Mouse (Mus musculus) limb, embryonic 14.5 days (tissue): ENCODE measurements around the gene Tm9sf3. TPM values are rescaled to one million over a fixed set of nuclear protein-coding genes. Genes with fewer than 3 reads are reported as not detected.

Experiments used
- ATAC-seq: fragments of 200-750 bp; cut with Nextera tagmentation; 2 replicates; pipeline ENCODE4 v1.8.0; 2017; ENCODE audit warnings: low read depth, moderate number of reproducible peaks, moderate TSS enrichment; ENCODE audit not compliant: low FRiP score
- DNase-seq: peaks from one replicate; pipeline ENCODE4 v3.0.0-alpha.2; 2015; ENCODE audit warnings: low spot score
- H3K27ac ChIP-seq: fragments of 300-500 bp; sonication (generic); replicated peaks from 2 replicates; pipeline ENCODE4 v1.5.1; 2014; ENCODE audit warnings: low read depth, mild to moderate bottlenecking, low read length, moderate library complexity, mixed read lengths
- H3K27me3 ChIP-seq: fragments of 300-500 bp; sonication (generic); 2 replicates; pipeline ENCODE4 v1.6.1; 2014; ENCODE audit warnings: low read length, mixed read lengths; ENCODE audit not compliant: control insufficient read depth, insufficient read depth
- H3K36me3 ChIP-seq: fragments of 300-500 bp; sonication (generic); 2 replicates; pipeline ENCODE4 v1.6.1; 2014; ENCODE audit warnings: mild to moderate bottlenecking, low read length, moderate library complexity, mixed read lengths; ENCODE audit not compliant: control insufficient read depth, insufficient read depth
- H3K4me1 ChIP-seq: fragments of 300-500 bp; sonication (generic); 2 replicates; pipeline ENCODE4 v1.6.1; 2014; ENCODE audit warnings: antibody characterized with exemption, low read length, mixed read lengths; ENCODE audit not compliant: control insufficient read depth, insufficient read depth
- H3K4me2 ChIP-seq: fragments of 300-500 bp; sonication (generic); replicated peaks from 2 replicates; pipeline ENCODE4 v1.6.1; 2014; ENCODE audit warnings: low read depth, mild to moderate bottlenecking, low read length, moderate library complexity; ENCODE audit not compliant: severe bottlenecking
- H3K4me3 ChIP-seq: fragments of 300-500 bp; sonication (generic); replicated peaks from 2 replicates; pipeline ENCODE4 v1.5.1; 2014; ENCODE audit warnings: low read length
- H3K9ac ChIP-seq: fragments of 300-500 bp; sonication (generic); 2 replicates; pipeline ENCODE4 v1.6.1; 2014; ENCODE audit warnings: mild to moderate bottlenecking, low read depth, low read length, moderate library complexity; ENCODE audit not compliant: severe bottlenecking
- H3K9me3 ChIP-seq: fragments of 300-500 bp; sonication (generic); 2 replicates; pipeline ENCODE4 v1.6.1; 2016; ENCODE audit warnings: low read length; ENCODE audit not compliant: control insufficient read depth
- POLR2A ChIP-seq: fragments of 200-500 bp; IDR thresholded peaks from 2 replicates; pipeline ENCODE4 v1.8.0; 2012; ENCODE audit warnings: inconsistent platforms, mild to moderate bottlenecking, moderate library complexity, borderline replicate concordance; ENCODE audit not compliant: insufficient read depth, insufficient read length; ENCODE audit errors: extremely low read depth
- WGBS: fragments of 180-500 bp; shearing (Covaris S2); extraction: QIAGEN DNeasy Blood & Tissue Kit; methylation state at CpG from one replicate; pipeline ENCODE4 v1.1.7; 2014; 5-methylcytosine and 5-hydroxymethylcytosine counted together
- polyA plus RNA-seq, 2 experiments: library from polyadenylated mRNA; depleted of rRNA in 1 of 2; stranded (reverse) in 1 of 2; unstranded in 1 of 2; fragments of >200 nt; fragmentation: Nextera tagmentation in 1 of 2; extraction: Ambion mirVana in 1 of 2; gene quantifications; 2 replicates each; pipeline versions ENCODE4 v1.2.1 to v1.2.3; 2012 to 2014

Gene Tm9sf3
- polyA plus RNA-seq, 2 experiments: 132 to 166 TPM

- Histone ChIP-seq H3K9me3 (no peaks in the 10 kb centered on the region), H3K36me3 (peaks cover 40% of the 10 kb centered on the region), H3K27me3 (no peaks in the 10 kb centered on the region), H3K9ac (no peak overlapping the region), H3K4me3 (no peak overlapping the region), H3K27ac (no peak overlapping the region), H3K4me1 (no peaks in the 10 kb centered on the region), H3K4me2 (no peak overlapping the region)
- no peak for TF ChIP-seq POLR2A
- 50% methylated on average over 4 of the region's 4 CpGs for WGBS
- ATAC-seq (no peak), DNase-seq (no peak)
These were observed 14.8 kb downstream of the Tm9sf3 start for GRCm38 (mm10) chr19:41248968-41249367.

GRCm38 (mm10) chr19:41248271-41248670 is 15.5 kb downstream of the Tm9sf3 start:
- 90% methylated on average over 3 of the region's 3 CpGs for WGBS
- H3K4me3 ChIP-seq: no peak overlapping the region
- peaks cover 41% of the 10 kb centered on the region for H3K36me3 ChIP-seq

GRCm38 (mm10) chr19:41246271-41246670 is 17.5 kb downstream of the Tm9sf3 start:
- WGBS: 95% methylated on average over 4 of the region's 4 CpGs
- ATAC-seq (no peak), DNase-seq (no peak)
- Histone ChIP-seq H3K36me3 (peaks cover 58% of the 10 kb centered on the region), H3K4me3 (no peak overlapping the region), H3K4me2 (no peak overlapping the region), H3K9me3 (no peaks in the 10 kb centered on the region), H3K27ac (no peak overlapping the region), H3K27me3 (no peaks in the 10 kb centered on the region), H3K9ac (no peak overlapping the region), H3K4me1 (no peaks in the 10 kb centered on the region)
- no peak for TF ChIP-seq POLR2A

More at GRCm38 (mm10) chr19:41248271-41248670, 15.5 kb downstream of the Tm9sf3 start:
- Histone ChIP-seq H3K9ac (no peak overlapping the region), H3K27ac (no peak overlapping the region), H3K27me3 (no peaks in the 10 kb centered on the region), H3K4me2 (no peak overlapping the region), H3K9me3 (no peaks in the 10 kb centered on the region), H3K4me1 (no peaks in the 10 kb centered on the region)
- DNase-seq (no peak), ATAC-seq (no peak)
- no peak for TF ChIP-seq POLR2A

- Histone ChIP-seq H3K4me1 (no peaks in the 10 kb centered on the region), H3K4me2 (no peak overlapping the region), H3K9me3 (no peaks in the 10 kb centered on the region), H3K9ac (no peak overlapping the region), H3K4me3 (no peak overlapping the region), H3K27me3 (no peaks in the 10 kb centered on the region), H3K27ac (no peak overlapping the region), H3K36me3 (peaks cover 72% of the 10 kb centered on the region)
- 72% methylated on average over 6 of the region's 6 CpGs for WGBS
- TF ChIP-seq POLR2A: no peak
- ATAC-seq (no peak), DNase-seq (peak; percentile 74)
These were observed 19.2 kb downstream of the Tm9sf3 start for GRCm38 (mm10) chr19:41244581-41244980.

GRCm38 (mm10) chr19:41241997-41242396 is 21.8 kb downstream of the Tm9sf3 start:
- H3K9me3 ChIP-seq: no peaks in the 10 kb centered on the region
- H3K4me1 ChIP-seq: no peaks in the 10 kb centered on the region
- H3K27me3 ChIP-seq: no peaks in the 10 kb centered on the region
- no peak for TF ChIP-seq POLR2A
- no peak overlapping the region for H3K27ac ChIP-seq
- H3K36me3 ChIP-seq: peaks cover 77% of the 10 kb centered on the region
- no peak for DNase-seq
- H3K4me2 ChIP-seq: no peak overlapping the region
- ATAC-seq: no peak
- WGBS: 91% methylated on average over 5 of the region's 5 CpGs
- no peak overlapping the region for H3K4me3 ChIP-seq
- no peak overlapping the region for H3K9ac ChIP-seq

GRCm38 (mm10) chr19:41233698-41234097 is 30.1 kb downstream of the Tm9sf3 start:
- 73% methylated on average over 4 of the region's 4 CpGs for WGBS
- TF ChIP-seq POLR2A: no peak
- Histone ChIP-seq H3K4me1 (no peaks in the 10 kb centered on the region), H3K27me3 (no peaks in the 10 kb centered on the region), H3K27ac (no peak overlapping the region), H3K4me3 (no peak overlapping the region), H3K9me3 (no peaks in the 10 kb centered on the region), H3K4me2 (no peak overlapping the region), H3K36me3 (peaks cover 73% of the 10 kb centered on the region), H3K9ac (no peak overlapping the region)
- no peak for DNase-seq
- no peak for ATAC-seq
